Mouse (Mus musculus): ENCODE data around the gene Ctdsp2.

Ctdsp2 gene

DNA sequence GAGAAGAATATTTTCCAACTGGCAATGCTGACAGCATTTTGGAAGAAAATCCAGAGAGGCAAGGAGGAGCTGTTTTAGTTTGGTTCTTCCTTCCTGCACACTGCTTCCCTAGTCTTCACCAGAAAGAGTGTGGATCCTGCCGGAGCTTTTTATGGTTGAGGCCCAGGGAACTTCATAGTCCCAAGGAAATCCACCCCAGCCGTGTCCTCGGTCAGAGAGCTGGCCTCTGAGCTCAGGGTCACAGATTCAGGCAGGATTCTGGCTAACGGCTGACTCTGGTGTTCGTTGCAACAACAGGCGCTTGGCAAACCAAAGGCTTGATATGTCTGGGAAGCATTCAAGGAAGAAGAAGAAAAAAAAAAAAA is 15.6 kb upstream of the Ctdsp2 start:
- in situ Hi-C loops (cut with MboI, MseI) = no loop called here

- in situ Hi-C loops (cut with MboI, MseI) = no loop called here
These were observed 14.7 kb upstream of the Ctdsp2 start for GRCm38 (mm10) chr10:126963821-126964220.

DNA sequence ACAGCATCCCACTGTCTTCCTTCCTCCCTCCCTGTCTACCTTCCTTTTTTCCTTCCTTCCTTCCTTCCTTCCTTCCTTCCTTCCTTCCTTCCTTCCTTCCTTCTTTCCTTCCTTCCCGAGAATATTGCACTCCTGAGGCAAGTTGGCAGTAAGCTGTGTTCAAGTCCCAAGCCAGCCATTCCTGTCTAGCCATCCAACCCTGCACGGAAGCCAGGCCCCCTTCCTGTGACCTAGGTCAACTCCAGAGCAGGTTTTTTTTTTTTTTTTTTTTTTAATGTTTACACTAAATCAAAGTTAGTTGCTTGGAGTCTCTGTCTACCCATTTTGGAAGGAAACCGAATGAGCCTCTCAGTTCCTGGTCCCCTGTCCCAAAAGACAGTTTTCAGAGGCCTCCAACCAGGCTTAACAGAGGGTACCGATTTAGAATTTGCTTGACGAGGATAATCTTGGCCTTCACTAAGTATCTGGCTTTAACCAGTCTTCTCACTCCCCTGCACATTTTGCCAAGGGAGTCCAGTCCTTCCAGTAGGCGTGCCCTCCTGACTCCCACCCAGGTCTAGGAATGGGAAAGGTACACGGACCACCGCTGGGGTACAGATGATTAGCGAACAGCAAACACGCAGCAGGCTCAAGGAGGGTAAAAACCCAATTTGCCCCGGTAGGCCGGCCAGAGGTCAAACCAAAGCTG is 7.0 kb upstream of the Ctdsp2 start:
- in situ Hi-C loops (cut with MboI, MseI) = no loop called here

GRCm38 (mm10) chr10:126972051-126972725 is 6.3 kb upstream of the Ctdsp2 start:
- in situ Hi-C loops (cut with MboI, MseI) = no loop called here

DNA sequence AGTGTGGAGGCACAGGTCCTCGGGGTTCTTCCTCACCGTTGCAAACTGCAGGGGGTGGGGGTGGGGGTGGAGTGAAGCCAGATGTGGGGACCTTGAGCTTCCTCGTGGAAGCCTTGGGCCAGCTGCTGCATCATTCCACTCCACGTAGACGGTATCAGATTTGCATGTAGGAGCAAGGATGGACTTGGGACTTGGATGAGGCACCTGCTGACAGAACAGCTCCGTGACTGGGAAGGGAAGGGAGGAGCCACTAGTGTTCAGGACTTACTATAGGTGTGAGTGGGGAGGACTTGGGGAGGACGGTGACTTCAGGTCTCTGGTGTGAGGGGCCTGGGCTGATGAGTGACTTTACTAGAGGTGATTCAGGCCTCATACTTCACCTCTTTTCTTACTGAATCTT is 5.5 kb upstream of the Ctdsp2 start:
- in situ Hi-C loops (cut with MboI, MseI) = no loop called here

DNA sequence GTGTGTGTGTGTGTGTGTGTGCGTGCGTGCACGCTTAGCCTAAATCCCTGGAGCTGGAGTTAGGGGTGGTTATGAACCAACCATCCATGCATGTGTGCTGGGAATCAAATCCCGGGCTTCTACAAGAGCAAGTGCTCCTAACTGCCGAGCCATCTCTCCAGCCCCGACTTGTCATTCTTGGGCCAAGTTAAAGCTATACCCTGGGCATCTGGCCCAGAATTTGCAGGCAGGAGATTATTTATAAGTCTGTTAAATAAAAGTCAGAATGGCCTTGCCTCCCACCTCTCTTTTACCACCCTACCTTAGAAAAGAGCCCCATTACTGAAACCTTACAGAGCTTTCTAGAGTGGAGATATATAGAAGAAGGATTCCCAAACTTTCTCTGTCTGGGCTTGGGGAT is 2.8 kb upstream of the Ctdsp2 start:
- in situ Hi-C loops (cut with MboI, MseI) = no loop called here

DNA sequence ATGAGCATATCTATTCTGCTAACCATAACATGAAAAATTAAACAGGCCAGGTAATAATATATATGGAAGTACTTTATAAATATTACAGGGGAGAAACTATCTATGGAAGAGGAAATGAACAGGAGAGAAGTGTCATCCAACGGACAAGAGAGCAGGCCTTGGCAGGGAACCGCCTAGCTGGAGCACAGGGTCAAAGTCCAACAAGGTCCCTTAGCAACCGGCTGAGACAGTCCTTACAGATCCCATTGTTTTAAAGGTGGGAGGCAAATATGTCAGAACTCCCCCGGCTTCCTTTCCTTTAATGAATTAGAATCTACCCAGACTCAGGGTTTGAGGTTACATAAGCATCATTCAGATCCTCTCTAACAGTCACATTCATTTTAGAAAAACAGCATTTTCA is 1.4 kb upstream of the Ctdsp2 start:
- in situ Hi-C loops (cut with MboI, MseI) = no loop called here

DNA sequence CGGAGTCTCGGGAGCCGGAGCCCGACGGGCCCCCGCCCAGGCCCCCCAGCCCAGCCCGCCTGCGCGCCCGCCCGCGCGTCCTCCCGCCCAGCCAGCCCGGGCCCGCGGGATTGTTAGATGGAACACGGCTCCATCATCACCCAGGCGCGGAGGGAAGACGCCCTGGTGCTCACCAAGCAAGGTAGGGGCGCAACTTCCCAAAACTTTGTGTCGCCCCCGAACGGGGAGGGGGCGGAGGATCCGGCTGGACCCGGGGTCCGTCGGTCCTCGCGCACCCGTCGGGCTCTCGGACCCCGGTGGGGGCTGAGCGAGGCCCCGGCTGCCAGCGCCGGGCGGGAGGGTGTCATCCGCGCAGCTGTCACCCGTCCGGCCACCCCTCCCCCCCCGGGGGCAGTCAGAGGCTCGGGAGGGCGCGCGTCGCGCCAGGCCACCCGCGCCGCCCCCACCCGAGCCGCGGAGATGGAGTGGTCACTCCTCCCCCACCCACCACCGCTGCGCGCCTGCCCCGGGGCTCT is 661 bp downstream of the Ctdsp2 start:
- in situ Hi-C loops (cut with MboI, MseI) = no loop called here

- in situ Hi-C loops (cut with MboI, MseI) = loop anchor here (5.0 kb wide), 1 partner anchor 57 kb away; no protein-coding TSS in a partner anchor
These were observed 1.2 kb downstream of the Ctdsp2 start for GRCm38 (mm10) chr10:126979636-126980151.

GRCm38 (mm10) chr10:126980221-126980932 is 1.9 kb downstream of the Ctdsp2 start:
- in situ Hi-C loops (cut with MboI, MseI) = loop anchor here (5.0 kb wide), 1 partner anchor 58 kb away; no protein-coding TSS in a partner anchor

DNA sequence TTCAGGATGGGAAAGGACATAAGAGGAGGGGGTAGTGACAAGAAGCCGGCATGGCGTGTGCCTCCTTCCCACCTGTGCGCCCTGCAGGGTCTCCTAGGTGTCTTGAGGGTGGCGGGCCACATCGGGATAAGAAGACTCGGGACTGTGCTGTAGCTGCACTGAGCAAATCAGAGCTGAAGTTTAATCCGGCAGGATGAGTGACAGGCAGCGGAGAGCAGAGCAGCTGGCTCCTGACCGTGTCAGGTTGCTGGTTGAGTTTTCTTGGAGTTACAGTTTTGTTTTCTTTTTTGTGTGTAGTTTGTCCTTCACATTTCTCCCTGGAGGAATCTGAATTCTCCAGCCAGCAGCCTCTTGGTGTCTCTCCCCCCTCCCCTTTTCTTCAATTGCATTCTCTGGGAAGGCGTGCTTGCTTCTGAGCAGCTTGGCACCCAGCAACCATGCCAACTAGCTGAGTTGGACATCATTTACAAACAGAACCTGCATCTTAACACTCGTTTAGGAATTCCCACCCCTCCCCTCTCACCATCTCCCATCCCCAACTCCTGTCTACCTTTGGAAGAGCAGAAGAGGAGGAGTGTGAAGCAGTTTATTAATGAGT is 2.5 kb downstream of the Ctdsp2 start:
- in situ Hi-C loops (cut with MboI, MseI) = loop anchor here (5.0 kb wide), 1 partner anchor 59 kb away; no protein-coding TSS in a partner anchor

DNA sequence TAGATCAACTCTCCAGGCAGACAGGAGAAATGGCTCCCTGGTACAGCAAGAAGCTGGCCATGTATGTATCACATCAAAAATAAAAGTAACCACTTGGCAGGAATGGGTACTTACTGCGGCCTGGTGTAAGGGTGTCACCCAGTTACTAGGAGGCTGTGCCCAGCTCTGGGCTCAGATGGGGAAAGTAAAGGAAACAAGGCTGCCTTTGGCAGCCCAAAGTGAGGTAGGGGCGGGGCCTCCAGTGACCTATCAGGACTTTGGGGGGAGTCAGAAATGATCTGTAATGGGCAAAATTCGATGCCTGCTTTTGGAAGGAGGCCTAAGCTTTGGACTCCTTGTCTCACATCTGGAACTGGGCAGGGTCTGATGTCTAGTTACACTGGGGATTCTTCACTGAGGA is 3.2 kb downstream of the Ctdsp2 start:
- in situ Hi-C loops (cut with MboI, MseI) = loop anchor here (5.0 kb wide), 1 partner anchor 59 kb away; no protein-coding TSS in a partner anchor

DNA sequence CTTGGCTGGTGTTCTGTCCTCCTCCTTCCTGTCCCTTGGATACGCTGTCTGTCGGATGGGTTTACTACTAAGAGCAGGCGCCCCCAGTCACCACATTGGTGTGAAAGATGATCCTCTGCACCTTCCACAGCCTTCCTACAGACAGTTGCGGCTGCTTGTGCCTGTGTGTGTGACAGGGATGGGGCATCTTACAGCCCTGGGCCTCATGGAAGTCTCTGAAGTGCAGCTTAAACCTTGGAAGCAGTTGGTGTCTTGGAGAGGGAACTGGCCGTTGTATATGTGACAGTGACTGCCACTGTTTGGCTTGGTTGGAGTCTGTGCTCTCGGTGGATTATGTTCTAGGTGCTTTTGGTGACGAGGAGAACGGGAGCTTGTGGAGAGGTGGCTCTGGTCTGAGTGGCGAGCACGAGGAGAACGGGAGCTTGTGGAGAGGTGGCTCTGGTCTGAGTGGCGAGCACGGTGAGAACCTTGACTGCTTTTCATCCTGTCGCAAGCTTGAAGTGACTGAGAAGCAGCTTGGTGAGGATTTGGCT is 4.7 kb downstream of the Ctdsp2 start:
- in situ Hi-C loops (cut with MboI, MseI) = loop anchor here (5.0 kb wide), 1 partner anchor 61 kb away; no protein-coding TSS in a partner anchor

GRCm38 (mm10) chr10:126984189-126985004 is 5.9 kb downstream of the Ctdsp2 start:
- in situ Hi-C loops (cut with MboI, MseI) = loop anchor here (5.0 kb wide), 1 partner anchor 62 kb away; no protein-coding TSS in a partner anchor

DNA sequence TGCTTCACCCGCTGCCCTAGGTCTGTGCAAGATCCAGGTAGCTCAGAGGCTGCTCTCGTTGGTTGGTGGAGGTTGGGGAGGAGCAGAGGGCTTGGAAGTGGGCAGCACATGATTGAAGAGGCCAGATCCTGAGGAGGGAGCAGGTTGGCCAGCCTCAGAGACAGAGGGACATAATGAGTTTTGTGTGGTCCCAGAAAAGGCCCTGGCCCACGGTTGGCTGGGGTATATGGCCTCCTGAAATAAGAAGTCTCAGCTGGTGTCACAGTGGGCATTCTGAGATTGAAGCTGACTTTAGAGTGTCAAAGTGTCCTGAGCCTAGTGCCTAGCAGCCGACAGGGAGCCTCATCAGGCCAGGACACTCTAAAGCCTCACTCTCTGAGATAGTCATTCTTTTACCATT is 6.6 kb downstream of the Ctdsp2 start:
- in situ Hi-C loops (cut with MboI, MseI) = no loop called here

GRCm38 (mm10) chr10:126985579-126985978 is 7.1 kb downstream of the Ctdsp2 start:
- in situ Hi-C loops (cut with MboI, MseI) = no loop called here

- in situ Hi-C loops (cut with MboI, MseI) = no loop called here
These were observed 8.0 kb downstream of the Ctdsp2 start for GRCm38 (mm10) chr10:126986541-126986961.

DNA sequence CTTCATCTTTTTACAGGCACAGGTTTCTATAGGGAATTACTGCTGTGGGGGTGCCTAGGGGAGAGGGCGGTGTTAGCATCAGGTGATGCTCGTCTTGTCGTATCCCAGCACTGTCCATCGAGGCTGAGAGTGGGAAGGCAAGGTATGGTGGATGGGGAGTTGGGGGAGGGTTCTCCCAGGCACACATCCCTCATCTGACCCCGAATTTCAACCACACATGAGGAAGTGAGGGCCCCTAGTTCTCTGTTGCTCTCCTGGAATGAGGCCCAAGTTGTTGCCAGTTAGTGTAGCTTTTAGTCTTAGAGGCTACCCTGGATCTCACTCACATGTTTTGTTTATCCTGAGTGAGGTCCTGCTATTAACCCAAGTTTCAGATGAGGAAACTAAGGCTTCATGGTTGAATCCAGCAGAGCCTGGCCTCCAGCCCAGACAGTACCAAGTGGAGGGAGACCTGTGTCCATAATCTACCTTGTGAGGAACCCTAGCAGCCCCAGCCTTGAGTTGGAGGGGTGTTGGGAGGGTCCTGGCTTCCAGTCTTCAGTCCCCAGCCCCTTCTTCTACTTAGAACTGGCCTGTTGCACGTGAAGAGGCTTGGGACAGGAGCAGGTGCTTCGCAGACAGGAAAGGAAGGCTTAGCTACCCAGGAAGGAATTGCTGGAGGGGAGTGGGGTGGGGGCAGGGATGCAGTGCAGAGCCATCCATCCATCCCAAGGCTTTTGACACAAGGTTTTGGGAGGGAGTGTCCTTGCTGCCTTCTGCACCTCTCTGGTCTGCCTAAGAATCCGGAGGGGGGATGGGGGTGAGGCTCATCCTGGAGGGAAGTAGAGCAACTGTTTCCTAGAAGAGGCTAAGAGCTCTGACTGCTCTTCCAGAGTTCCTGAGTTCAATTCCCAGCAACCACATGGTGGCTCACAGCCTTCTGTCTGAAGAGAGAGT is 8.9 kb downstream of the Ctdsp2 start:
- in situ Hi-C loops (cut with MboI, MseI) = no loop called here

DNA sequence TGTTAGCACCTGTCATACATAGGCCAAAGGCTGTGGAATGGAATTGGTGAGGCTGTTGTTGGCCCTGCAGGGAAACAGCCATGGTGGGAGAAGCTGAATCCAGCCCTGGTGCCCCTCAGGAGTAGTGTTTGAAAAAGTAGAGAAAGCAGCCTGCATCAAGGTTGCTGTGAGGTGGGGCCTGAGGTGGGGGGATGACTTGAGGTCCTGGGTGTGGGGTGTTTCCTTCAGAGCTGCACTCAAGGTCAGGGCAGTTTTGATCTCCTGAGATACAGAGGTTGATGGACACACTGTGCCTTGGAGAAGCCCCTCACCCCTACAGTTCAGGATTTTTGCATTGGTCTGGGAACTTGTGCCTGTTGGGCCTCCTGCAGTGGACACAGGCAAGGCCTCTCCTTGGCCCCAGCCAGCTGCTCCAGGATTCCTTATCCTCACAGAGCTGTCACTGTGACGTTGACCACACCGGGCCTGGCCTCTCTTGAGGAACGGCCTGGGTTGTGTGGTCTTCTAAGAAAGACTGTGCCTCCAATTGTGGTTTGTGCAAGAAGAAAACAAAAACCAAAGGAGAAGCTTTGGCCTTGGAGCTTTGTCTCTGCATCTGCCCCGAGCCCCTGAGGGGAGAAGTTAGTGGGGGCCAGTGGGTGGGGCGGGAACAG is 10.1 kb downstream of the Ctdsp2 start:
- in situ Hi-C loops (cut with MboI, MseI) = no loop called here

Measured in T-helper 1 cell (primary cell).